ENCODE assay signal across 9 mouse cellular contexts in the genomic region with DNA sequence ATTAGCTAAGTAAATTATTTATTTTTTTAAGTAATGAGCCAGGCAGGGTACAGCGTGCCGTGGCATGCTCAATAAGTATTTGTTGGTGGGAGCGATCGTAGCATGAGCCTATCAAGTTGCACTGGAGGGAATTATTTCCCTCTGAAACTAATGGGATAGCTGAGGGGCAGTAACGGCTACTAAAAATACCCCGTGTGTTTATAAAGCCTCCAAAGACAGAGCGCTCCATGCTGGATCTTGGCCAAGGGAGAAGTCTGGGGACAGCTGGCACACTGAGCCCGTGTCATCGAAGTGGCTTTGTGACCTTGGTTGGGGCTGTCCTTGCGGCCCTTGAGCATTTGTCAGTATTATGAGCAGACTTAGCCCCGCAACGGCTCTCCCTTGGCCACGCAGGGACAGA. TPM values are rescaled to one million over a fixed set of nuclear protein-coding genes. Genes with fewer than 3 reads are reported as not detected.
A peak's percentile ranks its signal among the peaks of the same experiment; 100 is the strongest.
DNase-seq lines count a peak whose midpoint lies in the region; ATAC-seq and TF ChIP-seq lines count a peak whose summit lies in the region.
"Had no signal": no experiment of that assay in that cellular context is flagged by ENCODE, and none has a peak within 500 bp of the region (broad histone marks: within the 10 kb centered on the region; RNA-seq: fewer than 3 reads in every experiment).

No protein-coding gene starts in this region.

- H3K27me3 ChIP-seq in midbrain, postnatal 0 days (ENCODE audit: insufficient read depth, low read length) = no peaks in the 10 kb centered on the region
- H3K27me3 ChIP-seq in midbrain, embryonic 15.5 days (replicated peaks) = no peaks in the 10 kb centered on the region
- peaks cover 3% of the 10 kb centered on the region; the same call in 1 of the 2 replicates for H3K27me3 ChIP-seq in embryonic facial prominence, embryonic 12.5 days

- 42% methylated on average over 13 of the region's 13 CpGs for WGBS in midbrain, postnatal 0 days
- 34% methylated on average over 13 of the region's 13 CpGs for WGBS in midbrain, embryonic 15.5 days
- WGBS in embryonic facial prominence, embryonic 12.5 days = 42% methylated on average over 13 of the region's 13 CpGs

- no peak for ATAC-seq in midbrain, postnatal 0 days (ENCODE audit: low FRiP score)
- ATAC-seq in midbrain, embryonic 15.5 days (replicated peaks) = no peak
- no peak for ATAC-seq in embryonic facial prominence, embryonic 12.5 days (ENCODE audit: insufficient number of reproducible peaks, insufficient read depth, low FRiP score, low TSS enrichment)
- ATAC-seq in monocyte, adult 5-6 weeks (replicated peaks; ENCODE audit: insufficient number of reproducible peaks, low FRiP score, low TSS enrichment, poor library complexity, severe bottlenecking) = no peak

- H3K4me1 ChIP-seq in midbrain, postnatal 0 days (ENCODE audit: insufficient read depth, low read length) = peaks cover 2% of the 10 kb centered on the region; the same call in 1 of the 2 replicates
- peaks cover 14% of the 10 kb centered on the region for H3K4me1 ChIP-seq in midbrain, embryonic 15.5 days
- peaks cover 22% of the 10 kb centered on the region for H3K4me1 ChIP-seq in embryonic facial prominence, embryonic 12.5 days

- intact Hi-C loops in heart, postnatal 36 days (cut with DNase I) = no loop called here

- no peak overlapping the region for H3K4me3 ChIP-seq in midbrain, postnatal 0 days (ENCODE audit: low read depth, low read length)
- no peak overlapping the region for H3K4me3 ChIP-seq in midbrain, embryonic 15.5 days
- H3K4me3 ChIP-seq in embryonic facial prominence, embryonic 12.5 days = no peak overlapping the region
- H3K4me3 ChIP-seq: erythroblast, embryonic 14.5 days had no signal

- H3K36me3 ChIP-seq in midbrain, postnatal 0 days (ENCODE audit: insufficient read depth, low read length) = no peaks in the 10 kb centered on the region
- H3K36me3 ChIP-seq in midbrain, embryonic 15.5 days (replicated peaks) = no peaks in the 10 kb centered on the region
- no peaks in the 10 kb centered on the region for H3K36me3 ChIP-seq in embryonic facial prominence, embryonic 12.5 days

- DNase-seq in midbrain, postnatal 0 days (ENCODE audit: low spot score) = peak; percentile 63
- DNase-seq in heart, postnatal 36 days = peak; percentile 57 to 59
- DNase-seq in lung, postnatal 4 days = peak; percentile 77 to 85
- DNase-seq in thymus, postnatal 25 days = no peak
- DNase-seq in frontal cortex, postnatal 25 days (ENCODE audit: low spot score in 2 of 2) = no peak

- no peak for TF ChIP-seq CTCF in midbrain, postnatal 0 days (IDR thresholded peaks at IDR 0.05)

- no peaks in the 10 kb centered on the region for H3K9me3 ChIP-seq in midbrain, postnatal 0 days (ENCODE audit: low read length)
- H3K9me3 ChIP-seq in midbrain, embryonic 15.5 days = no peaks in the 10 kb centered on the region
- no peaks in the 10 kb centered on the region for H3K9me3 ChIP-seq in embryonic facial prominence, embryonic 12.5 days

- H3K27ac ChIP-seq in midbrain, postnatal 0 days (ENCODE audit: low read depth, low read length) = peak overlapping the region; percentile 18; the same call in 1 of the 2 replicates
- no peak overlapping the region for H3K27ac ChIP-seq in midbrain, embryonic 15.5 days
- peak overlapping the region; percentile 55 for H3K27ac ChIP-seq in embryonic facial prominence, embryonic 12.5 days

- H3K4me2 ChIP-seq in midbrain, postnatal 0 days (ENCODE audit: low read depth, low read length, poor library complexity, severe bottlenecking) = no peak overlapping the region
- no peak overlapping the region for H3K4me2 ChIP-seq in midbrain, embryonic 15.5 days
- no peak overlapping the region for H3K4me2 ChIP-seq in embryonic facial prominence, embryonic 12.5 days (replicated peaks)

- H3K9ac ChIP-seq in midbrain, postnatal 0 days (replicated peaks; ENCODE audit: low read length, poor library complexity, severe bottlenecking) = no peak overlapping the region
- H3K9ac ChIP-seq in midbrain, embryonic 15.5 days = no peak overlapping the region
- no peak overlapping the region for H3K9ac ChIP-seq in embryonic facial prominence, embryonic 12.5 days

RNA-seq across cellular contexts. Expression of a gene that starts 19.4 kb away (rescaled TPM):
- 9.6 and 14.0 TPM in 2 replicates for total RNA-seq in midbrain, postnatal 0 days (2014; rRNA removed)
- polyA plus RNA-seq in midbrain, postnatal 0 days (2015; fragmentation: Nextera tagmentation; extraction: Ambion mirVana) = 4.3 and 5.8 TPM in 2 replicates
- polyA plus RNA-seq in midbrain, embryonic 15.5 days (2015; fragmentation: Nextera tagmentation; extraction: Ambion mirVana) = 4.2 and 5.4 TPM in 2 replicates
- 4.3 and 6.0 TPM in 2 replicates for polyA plus RNA-seq in embryonic facial prominence, embryonic 12.5 days (2016; fragmentation: Nextera tagmentation; extraction: Ambion mirVana)
- total RNA-seq in heart, postnatal 36 days (2021) = 100 to 1,000 TPM; 110 to 142 TPM
- total RNA-seq in monocyte, adult 5-6 weeks (2017) = 6.7 to 45.7 TPM (median 7.8 TPM) in 3 replicates

RNA-seq across cellular contexts. Expression of a gene that starts 59.2 kb away (rescaled TPM):
- total RNA-seq in midbrain, postnatal 0 days (2014; rRNA removed) = 38.9 and 39.7 TPM in 2 replicates
- polyA plus RNA-seq in midbrain, postnatal 0 days (2015; fragmentation: Nextera tagmentation; extraction: Ambion mirVana) = 88.1 and 90.9 TPM in 2 replicates
- 83.3 and 86.6 TPM in 2 replicates for polyA plus RNA-seq in midbrain, embryonic 15.5 days (2015; fragmentation: Nextera tagmentation; extraction: Ambion mirVana)
- 108 and 116 TPM in 2 replicates for polyA plus RNA-seq in embryonic facial prominence, embryonic 12.5 days (2016; fragmentation: Nextera tagmentation; extraction: Ambion mirVana)
- 100 to 1,000 TPM; 270 to 286 TPM for total RNA-seq in heart, postnatal 36 days (2021)
- 27.7 to 36.4 TPM (median 29.5 TPM) in 3 replicates for total RNA-seq in monocyte, adult 5-6 weeks (2017)

Comparison
In these comparisons a context has a peak if more than half of its experiments do, and no peak if none do; other contexts are left out.
1. DNase-seq: peak in midbrain, postnatal 0 days (single experiment), heart, postnatal 36 days (2 of 2) and lung, postnatal 4 days (2 of 2); none in thymus, postnatal 25 days (single experiment) and frontal cortex, postnatal 25 days (0 of 2).